Mouse (Mus musculus) left cerebral cortex, adult 2 months (tissue): ENCODE measurements around the gene Myh9. TPM values are rescaled to one million over a fixed set of nuclear protein-coding genes. Genes with fewer than 3 reads are reported as not detected.
"Not testable (repeated sequence)": the region's sequence is repeated elsewhere in the genome, so short reads cannot be mapped to it uniquely, and the experiment has no call there.

ENCODE experiments used
- DNase-seq, 2 experiments: peaks; one replicate each; pipeline ENCODE4 v3.0.0; 2021 to 2022; ENCODE audit warnings: low spot score in 2 of 2, mixed read lengths in 1 of 2; ENCODE audit errors: extremely low spot score in 1 of 2
- H3K27ac ChIP-seq: fragments of 200-600 bp; 2 replicates; pipeline ENCODE4 v1.8.1; 2022
- H3K4me3 ChIP-seq: fragments of 200-600 bp; 2 replicates; pipeline ENCODE4 v1.8.1; 2022
- CTCF ChIP-seq: fragments of 200-600 bp; IDR thresholded peaks from 2 replicates; pipeline ENCODE4 v1.8.1; 2022; ENCODE audit warnings: antibody characterized with exemption, mild to moderate bottlenecking, moderate library complexity
- intact Hi-C: fragments of 180-260 bp; cut with DNase I; formaldehyde crosslinking; loops from one replicate; pipeline ENCODE4 v1.15.1; 2025
- total RNA-seq, 2 experiments: library from RNA; stranded (reverse); gene quantifications; 2 replicates each; pipeline ENCODE4 v1.2.3; 2021

Myh9 gene
- total RNA-seq, 2 experiments from 2014 or later: 81.2 to 91.4 TPM

DNA sequence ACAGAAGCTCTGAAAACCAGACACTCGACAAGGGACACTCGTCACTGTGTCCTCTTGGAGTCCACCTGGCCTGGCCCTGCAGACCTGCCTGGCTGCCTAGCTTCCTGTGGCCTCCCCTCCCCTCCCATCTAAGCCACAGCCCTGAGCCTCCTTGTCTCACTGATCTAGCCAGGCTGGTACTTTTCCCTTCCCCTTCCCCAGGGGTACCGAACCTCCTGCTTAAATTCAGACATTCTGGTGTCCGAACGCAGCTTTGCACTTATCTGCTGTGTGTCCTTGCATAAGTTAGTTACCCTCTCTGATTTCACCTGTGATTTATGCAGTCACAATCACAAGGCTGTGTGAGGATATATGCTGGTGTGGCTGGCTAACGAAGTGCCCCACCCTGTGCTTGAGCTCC lies 40.3 kb upstream of the Myh9 start:
- Histone ChIP-seq H3K4me3 (no peak overlapping the region), H3K27ac (no peak overlapping the region)
- intact Hi-C loops: no loop called here
- no peak for TF ChIP-seq CTCF
- no peak for DNase-seq

DNA sequence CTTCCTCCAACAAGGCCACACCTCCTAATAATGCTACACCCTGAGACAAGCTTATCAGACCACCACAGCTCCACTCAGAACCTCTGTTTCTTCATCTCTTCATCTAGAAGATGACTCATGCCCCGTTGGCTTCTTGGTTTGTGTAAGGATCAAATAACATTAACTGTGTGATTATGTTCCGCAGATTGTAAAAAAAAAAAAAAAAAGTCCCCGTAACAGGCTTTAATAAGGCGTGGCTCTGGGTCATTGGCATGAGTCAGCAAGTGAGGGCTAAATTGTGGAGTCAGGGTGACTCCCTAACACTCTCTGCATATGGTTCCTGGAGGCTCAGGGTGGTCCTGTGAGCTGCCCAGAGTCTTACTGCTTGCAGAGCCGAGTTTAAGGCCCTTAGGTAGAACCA lies 39.7 kb upstream of the Myh9 start:
- Histone ChIP-seq H3K4me3 (no peak overlapping the region), H3K27ac (no peak overlapping the region)
- no peak for TF ChIP-seq CTCF
- no peak for DNase-seq
- intact Hi-C loops: no loop called here

DNA sequence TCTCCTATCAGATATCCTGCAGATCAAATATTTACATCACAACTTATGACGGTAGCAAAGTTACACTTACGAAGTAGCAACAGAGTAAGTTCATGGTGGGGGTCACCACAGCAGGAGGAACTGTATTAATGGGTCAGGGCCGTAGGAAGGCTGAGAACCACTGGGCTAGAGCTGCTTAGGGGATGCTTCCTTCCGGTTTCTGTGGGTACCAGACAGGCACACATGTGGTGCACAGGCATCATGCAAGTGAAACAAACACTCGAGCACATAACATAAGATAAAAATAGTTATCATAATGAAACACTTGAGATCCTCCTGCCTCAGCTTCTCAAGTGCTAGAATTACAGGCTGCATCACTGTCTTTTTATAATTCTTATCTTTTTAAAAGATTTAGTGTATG lies 38.8 kb upstream of the Myh9 start:
- Histone ChIP-seq H3K27ac (no peak overlapping the region), H3K4me3 (no peak overlapping the region)
- intact Hi-C loops: no loop called here
- DNase-seq: no peak
- no peak for TF ChIP-seq CTCF

DNA sequence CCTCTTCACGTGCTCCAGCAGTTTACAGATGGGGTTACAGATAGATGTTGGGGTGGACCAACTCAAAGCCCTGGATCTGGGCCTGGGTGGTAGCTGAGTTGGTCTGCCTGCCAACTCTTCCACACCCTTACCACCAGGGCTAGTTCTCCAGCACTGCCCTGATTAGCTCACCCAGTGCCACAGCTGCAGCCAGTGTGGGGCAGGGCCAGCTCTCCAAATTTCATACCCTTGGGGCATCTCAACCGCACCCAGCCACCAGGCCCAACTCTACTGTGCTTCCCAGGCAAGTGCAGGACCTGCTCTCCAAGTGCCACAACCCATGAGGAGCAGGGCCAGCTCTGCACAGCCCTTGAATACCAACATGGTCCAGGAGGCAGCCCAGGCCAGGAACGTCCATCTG lies 37.8 kb upstream of the Myh9 start:
- no peak overlapping the region for H3K27ac ChIP-seq
- intact Hi-C loops: no loop called here
- DNase-seq: no peak
- TF ChIP-seq CTCF: no peak
- no peak overlapping the region for H3K4me3 ChIP-seq

DNA sequence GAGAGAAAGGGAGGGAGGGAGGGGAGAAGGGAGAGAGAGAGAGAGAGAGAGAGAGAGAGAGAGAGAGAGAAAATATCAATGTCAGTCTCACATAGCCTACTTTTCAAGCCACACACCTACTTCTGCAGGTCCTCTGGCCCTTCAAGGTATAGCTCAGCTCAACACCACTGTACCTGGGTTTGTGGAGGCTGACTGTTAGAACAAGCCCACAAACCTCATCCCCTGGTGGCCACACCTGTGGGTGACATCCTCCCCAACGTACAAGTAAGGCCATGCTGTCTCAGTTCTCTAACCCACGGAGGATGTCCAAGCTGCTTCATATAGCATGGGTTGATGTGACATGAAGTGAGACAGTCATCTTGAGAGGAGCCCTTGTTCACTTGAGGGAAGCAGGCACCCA lies 35.2 kb upstream of the Myh9 start:
- no peak for DNase-seq
- Histone ChIP-seq H3K27ac (no peak overlapping the region), H3K4me3 (no peak overlapping the region)
- intact Hi-C loops: no loop called here
- no peak for TF ChIP-seq CTCF

- Histone ChIP-seq H3K27ac (no peak overlapping the region), H3K4me3 (no peak overlapping the region)
- TF ChIP-seq CTCF: no peak
- no peak for DNase-seq
- intact Hi-C loops: no loop called here
These were observed 34.7 kb upstream of the Myh9 start for GRCm38 (mm10) chr15:77876716-77877115.

GRCm38 (mm10) chr15:77875953-77876352 lies 34.0 kb upstream of the Myh9 start:
- intact Hi-C loops: no loop called here
- TF ChIP-seq CTCF: no peak
- no peak for DNase-seq
- Histone ChIP-seq H3K4me3 (no peak overlapping the region), H3K27ac (no peak overlapping the region)

GRCm38 (mm10) chr15:77874807-77875206 lies 32.8 kb upstream of the Myh9 start:
- no peak overlapping the region for H3K4me3 ChIP-seq
- intact Hi-C loops: no loop called here
- no peak overlapping the region for H3K27ac ChIP-seq
- DNase-seq: no peak
- no peak for TF ChIP-seq CTCF

- Histone ChIP-seq H3K4me3 (no peak overlapping the region), H3K27ac (no peak overlapping the region)
- DNase-seq: no peak
- intact Hi-C loops: no loop called here
- TF ChIP-seq CTCF: no peak
These were observed 32.3 kb upstream of the Myh9 start for GRCm38 (mm10) chr15:77874310-77874709.

- intact Hi-C loops: no loop called here
- Histone ChIP-seq H3K27ac (no peak overlapping the region), H3K4me3 (no peak overlapping the region)
- no peak for TF ChIP-seq CTCF
- no peak for DNase-seq
These were observed 31.6 kb upstream of the Myh9 start for GRCm38 (mm10) chr15:77873564-77873963.

DNA sequence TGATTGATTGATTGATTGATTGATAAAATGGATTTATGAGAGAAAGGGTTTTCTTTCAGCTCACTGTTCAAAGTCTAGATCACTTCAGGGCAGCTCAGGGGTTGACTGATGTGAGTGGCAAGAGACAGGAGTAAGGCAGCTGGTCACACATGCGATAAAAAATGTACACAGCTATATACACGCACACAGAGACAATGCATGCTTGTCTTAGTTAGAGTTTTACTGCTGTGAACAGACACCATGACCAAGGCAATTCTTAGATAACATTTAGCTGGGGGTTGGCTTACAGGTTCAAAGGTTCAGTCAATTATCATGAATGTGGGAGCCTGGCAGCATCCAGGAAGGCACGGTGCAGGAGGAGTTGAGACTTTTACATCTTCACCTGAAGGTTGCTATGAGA lies 31.0 kb upstream of the Myh9 start:
- no peak overlapping the region for H3K4me3 ChIP-seq
- no peak for TF ChIP-seq CTCF
- DNase-seq: no peak
- intact Hi-C loops: no loop called here
- H3K27ac ChIP-seq: no peak overlapping the region

DNA sequence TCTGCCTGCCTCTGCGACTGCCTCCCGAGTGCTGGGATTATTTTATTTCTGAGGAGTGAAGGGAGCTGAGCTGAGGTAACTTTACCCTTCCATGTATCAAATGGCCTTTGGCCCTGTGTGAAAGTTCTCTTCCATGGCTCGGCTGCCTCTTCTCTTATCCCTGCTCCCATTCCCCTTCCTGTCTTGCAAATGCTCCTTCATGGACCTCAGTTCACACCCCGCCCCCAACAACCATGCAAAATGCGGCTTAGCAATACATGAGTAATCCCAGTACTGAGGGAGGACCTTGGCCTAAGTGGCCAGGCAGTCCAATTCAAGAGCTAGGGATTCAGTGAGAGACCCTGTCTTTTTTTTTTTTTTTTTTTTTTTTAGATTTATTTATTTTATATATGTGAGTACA lies 26.4 kb upstream of the Myh9 start:
- no peak overlapping the region for H3K4me3 ChIP-seq
- no peak for TF ChIP-seq CTCF
- no peak for DNase-seq
- intact Hi-C loops: no loop called here
- H3K27ac ChIP-seq: no peak overlapping the region

GRCm38 (mm10) chr15:77867231-77867968 lies 25.4 kb upstream of the Myh9 start:
- H3K4me3 ChIP-seq, DNase-seq, intact Hi-C loops, H3K27ac ChIP-seq: not testable (repeated sequence)
